Mouse (Mus musculus) G1E (cell line): ENCODE data around the gene Mycbp2.

Source experiments
- CTCF ChIP-seq: IDR thresholded peaks from 2 replicates; pipeline ENCODE4 v1.5.1; 2012; ENCODE audit warnings: low read depth, low read length, inconsistent platforms, mixed read lengths
- GATA1 ChIP-seq: IDR thresholded peaks from 2 replicates; pipeline ENCODE4 v1.6.1; 2012; ENCODE audit warnings: borderline replicate concordance, low read length, inconsistent platforms, mixed read lengths
- POLR2AphosphoS5 ChIP-seq: IDR thresholded peaks from 2 replicates; pipeline ENCODE4 v1.6.1; 2012; ENCODE audit warnings: low read depth, low read length, inconsistent platforms; ENCODE audit not compliant: insufficient replicate concordance
- TAL1 ChIP-seq: conservative IDR thresholded peaks from 2 replicates; pipeline ENCODE4 v1.6.1; 2012; ENCODE audit warnings: low read depth, low read length, inconsistent platforms, mixed read lengths

DNA sequence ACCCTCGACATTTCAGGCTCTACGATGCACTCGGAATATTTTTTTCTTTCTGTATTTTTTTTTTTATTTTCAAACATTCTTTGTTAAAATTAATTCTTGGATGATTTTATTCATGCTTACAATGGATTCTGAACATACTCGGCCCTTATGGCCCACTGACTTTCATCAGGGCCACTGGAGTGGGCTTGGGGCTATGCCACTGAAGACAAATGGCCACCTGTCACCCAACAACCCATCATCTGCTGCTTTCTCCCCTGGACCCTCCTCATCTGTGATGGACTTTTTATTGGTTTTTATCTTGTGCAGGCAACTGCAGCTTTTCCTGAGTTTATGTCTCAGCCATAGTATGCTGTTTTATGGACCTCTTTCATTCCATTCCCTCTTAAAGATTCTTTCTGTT is 40.8 kb upstream of the Mycbp2 start:
- TF ChIP-seq CTCF (no peak), POLR2AphosphoS5 (no peak), TAL1 (no peak), GATA1 (no peak)
